Mouse (Mus musculus) embryonic fibroblast, embryonic 13.5 days (primary cell): ENCODE results near the gene Chst3. TPM values are rescaled to one million over a fixed set of nuclear protein-coding genes. Genes with fewer than 3 reads are reported as not detected.

ENCODE experiments used
- H3K27ac ChIP-seq: 2 replicates; pipeline ENCODE4 v1.5.1; 2012; ENCODE audit warnings: low read length, control low read depth, inconsistent platforms; ENCODE audit not compliant: insufficient read depth
- H3K4me1 ChIP-seq: 2 replicates; pipeline ENCODE4 v1.6.1; 2011; ENCODE audit warnings: low read length; ENCODE audit not compliant: control insufficient read depth, insufficient read depth
- H3K4me3 ChIP-seq: 2 replicates; pipeline ENCODE4 v1.5.1; 2011; ENCODE audit warnings: mild to moderate bottlenecking, control low read depth, low read length; ENCODE audit not compliant: insufficient read depth
- CTCF ChIP-seq: IDR thresholded peaks from 2 replicates; pipeline ENCODE4 v1.5.1; 2011; ENCODE audit warnings: mild to moderate bottlenecking, control low read depth, low read length, moderate library complexity, borderline replicate concordance; ENCODE audit not compliant: insufficient read depth
- POLR2A ChIP-seq: IDR thresholded peaks from 2 replicates; pipeline ENCODE4 v1.6.1; 2011; ENCODE audit warnings: low read depth, mild to moderate bottlenecking, control low read depth, low read length, moderate library complexity
- polyA plus RNA-seq: library from polyadenylated mRNA; stranded (reverse); fragments of >200 nt; gene quantifications from 2 replicates; pipeline ENCODE4 v1.2.4, GENCODE M21; 2011; ENCODE audit warnings: low read depth; ENCODE audit not compliant: missing spikeins, insufficient read length

The Chst3 gene
- polyA plus RNA-seq, 1 experiment, result 0.63 TPM

DNA sequence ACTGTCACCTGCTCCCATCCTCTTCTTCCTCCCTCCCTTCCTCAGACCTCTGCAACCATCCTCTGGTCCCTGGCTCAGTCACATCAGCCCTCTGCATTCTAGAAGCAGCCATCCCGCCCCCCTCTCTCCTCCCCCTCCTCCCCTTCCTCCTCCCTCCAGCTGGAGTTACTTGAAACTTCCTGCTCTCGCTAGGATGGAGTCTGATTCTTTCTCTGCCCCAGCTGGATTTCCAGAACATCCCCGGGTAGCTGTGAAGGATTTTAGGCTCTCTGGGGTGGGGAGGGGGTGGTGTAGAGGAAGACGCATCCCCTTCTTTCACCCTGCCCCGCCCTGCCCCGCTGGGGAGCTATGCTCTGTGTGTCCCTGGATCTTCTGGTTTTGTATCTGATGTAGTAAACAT is 85.6 kb downstream of the Chst3 start:
- TF ChIP-seq POLR2A, result no peak
- no peak for TF ChIP-seq CTCF
- H3K27ac ChIP-seq, result no peak overlapping the region
- no peaks in the 10 kb centered on the region for H3K4me1 ChIP-seq
- H3K4me3 ChIP-seq, result no peak overlapping the region

Other genes starting within 250 kb of the Chst3 start
- gene Ascc1, start 216.5 kb downstream of the Chst3 start, polyA plus RNA-seq, result 25.9 and 27.8 TPM in 2 replicates
- 47.3 and 63.4 TPM in 2 replicates for gene Anapc16, start 216.1 kb downstream of the Chst3 start, polyA plus RNA-seq
- gene Spock2, start 113.0 kb downstream of the Chst3 start, polyA plus RNA-seq, result 1.1 and 1.6 TPM in 2 replicates
- gene Psap, start 58.4 kb upstream of the Chst3 start, polyA plus RNA-seq, result 665 and 734 TPM in 2 replicates
- 5.1 and 7.7 TPM in 2 replicates for gene Vsir, start 127.6 kb upstream of the Chst3 start, polyA plus RNA-seq
- gene Gm17455, start 180.5 kb upstream of the Chst3 start, polyA plus RNA-seq, result not detected in 2 replicates